In the genomic region with DNA sequence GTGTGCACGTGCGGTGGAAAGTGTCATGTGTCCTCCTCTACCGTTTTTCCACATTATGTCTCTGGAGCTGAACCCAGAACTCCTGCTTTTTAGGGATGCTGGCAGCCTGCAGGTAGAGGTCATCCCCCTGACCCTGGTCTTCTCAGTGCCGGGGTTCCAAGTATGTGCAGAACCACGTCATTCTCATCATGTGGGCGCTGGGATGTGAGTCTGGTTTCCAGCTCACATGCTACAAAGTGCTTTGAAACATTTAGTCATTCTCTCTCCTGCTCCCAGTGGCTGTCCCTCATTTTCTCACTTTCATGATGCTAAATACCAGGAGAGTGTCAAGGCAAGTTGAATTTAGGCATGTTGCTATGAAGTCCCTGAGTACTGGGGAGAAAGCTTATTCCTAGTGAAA, we compare ENCODE assay signal across 14 mouse cellular contexts.
"Had no signal": no experiment of that assay in that cellular context is flagged by ENCODE, and none has a peak within 500 bp of the region (broad histone marks: within the 10 kb centered on the region; RNA-seq: fewer than 3 reads in every experiment).

No protein-coding gene starts in this region.

- ATAC-seq: intestine, embryonic 15.5 days; liver, embryonic 12.5 days had no signal

- H3K27ac ChIP-seq: intestine, embryonic 15.5 days; limb, embryonic 10.5 days; liver, embryonic 12.5 days; midbrain, embryonic 12.5 days had no signal

- H3K36me3 ChIP-seq: intestine, embryonic 15.5 days; limb, embryonic 10.5 days; liver, embryonic 12.5 days; midbrain, embryonic 12.5 days had no signal

- H3K4me3 ChIP-seq: intestine, embryonic 15.5 days; limb, embryonic 10.5 days; liver, embryonic 12.5 days; midbrain, embryonic 12.5 days had no signal

- H3K9me3 ChIP-seq: intestine, embryonic 15.5 days; limb, embryonic 10.5 days; liver, embryonic 12.5 days; midbrain, embryonic 12.5 days had no signal

- DNase-seq: kidney, adult 18-20 months; kidney, postnatal 25 days; lung, embryonic 14.5 days; lung, postnatal 10 days; lung, postnatal 4 days; right cerebral cortex, adult 18-20 months; right cerebral cortex, postnatal 4 days; spleen, adult 18-20 months; thymus, adult 2 months; thymus, postnatal 25 days had no signal

- H3K27me3 ChIP-seq: intestine, embryonic 15.5 days; midbrain, embryonic 12.5 days had no signal

- H3K4me1 ChIP-seq: liver, embryonic 12.5 days had no signal

- H3K4me2 ChIP-seq: intestine, embryonic 15.5 days; liver, embryonic 12.5 days; lung, embryonic 14.5 days; midbrain, embryonic 12.5 days had no signal

- H3K9ac ChIP-seq: intestine, embryonic 15.5 days; liver, embryonic 12.5 days; lung, embryonic 14.5 days; midbrain, embryonic 12.5 days had no signal
